Comparison of ENCODE assay signal across 19 mouse cellular contexts in genomic region chr2:168575834-168576233, GRCm38 (mm10). TPM values are rescaled to one million over a fixed set of nuclear protein-coding genes. Genes with fewer than 3 reads are reported as not detected.
DNase-seq lines count a peak whose midpoint lies in the region; ATAC-seq and TF ChIP-seq lines count a peak whose summit lies in the region.
"Had no signal": no experiment of that assay in that cellular context is flagged by ENCODE, and none has a peak within 500 bp of the region (broad histone marks: within the 10 kb centered on the region; RNA-seq: fewer than 3 reads in every experiment).

No protein-coding gene starts in this region.

- H3K9ac ChIP-seq in forebrain, embryonic 13.5 days, result 0 out of 2 replicates have a peak overlapping the region, but pooled peaks have one; percentile 8
- no peak overlapping the region for H3K9ac ChIP-seq in forebrain, embryonic 12.5 days
- H3K9ac ChIP-seq in midbrain, embryonic 15.5 days, result no peak overlapping the region
- no peak overlapping the region for H3K9ac ChIP-seq in midbrain, embryonic 13.5 days (replicated peaks)
- H3K9ac ChIP-seq in stomach, postnatal 0 days (ENCODE audit: low read length), result no peak overlapping the region
- H3K9ac ChIP-seq: hindbrain, embryonic 15.5 days; limb, embryonic 15.5 days had no signal

- H3K4me1 ChIP-seq in forebrain, embryonic 13.5 days, result peaks cover 26% of the 10 kb centered on the region
- peaks cover 18% of the 10 kb centered on the region for H3K4me1 ChIP-seq in forebrain, embryonic 12.5 days
- H3K4me1 ChIP-seq in midbrain, embryonic 15.5 days, result peaks cover 9% of the 10 kb centered on the region
- peaks cover 14% of the 10 kb centered on the region for H3K4me1 ChIP-seq in midbrain, embryonic 13.5 days (replicated peaks)
- H3K4me1 ChIP-seq in stomach, postnatal 0 days (replicated peaks; ENCODE audit: control insufficient read depth, insufficient read depth), result 0 out of 2 replicates have a peak, but pooled peaks cover 2% of the 10 kb centered on the region

- no peak overlapping the region for H3K4me2 ChIP-seq in forebrain, embryonic 13.5 days
- H3K4me2 ChIP-seq in forebrain, embryonic 12.5 days, result no peak overlapping the region
- H3K4me2 ChIP-seq in midbrain, embryonic 15.5 days, result no peak overlapping the region
- no peak overlapping the region for H3K4me2 ChIP-seq in midbrain, embryonic 13.5 days (replicated peaks)
- no peak overlapping the region for H3K4me2 ChIP-seq in stomach, postnatal 0 days (replicated peaks; ENCODE audit: low read depth)
- H3K4me2 ChIP-seq: hindbrain, embryonic 15.5 days; limb, embryonic 15.5 days had no signal

- H3K36me3 ChIP-seq in forebrain, embryonic 13.5 days (ENCODE audit: poor library complexity, severe bottlenecking), result no peaks in the 10 kb centered on the region
- H3K36me3 ChIP-seq in forebrain, embryonic 12.5 days (replicated peaks), result no peaks in the 10 kb centered on the region
- H3K36me3 ChIP-seq in midbrain, embryonic 15.5 days (replicated peaks), result no peaks in the 10 kb centered on the region
- H3K36me3 ChIP-seq in midbrain, embryonic 13.5 days, result no peaks in the 10 kb centered on the region
- H3K36me3 ChIP-seq in stomach, postnatal 0 days (ENCODE audit: control insufficient read depth, insufficient read depth, low read length), result no peaks in the 10 kb centered on the region
- H3K36me3 ChIP-seq: hindbrain, embryonic 15.5 days had no signal

- no peak for ATAC-seq in forebrain, embryonic 13.5 days
- ATAC-seq in forebrain, embryonic 12.5 days (ENCODE audit: low FRiP score), result no peak
- ATAC-seq in midbrain, embryonic 15.5 days (replicated peaks), result no peak
- ATAC-seq in midbrain, embryonic 13.5 days, result no peak
- peak; percentile 43 for ATAC-seq in stomach, postnatal 0 days (ENCODE audit: low FRiP score, low TSS enrichment)
- ATAC-seq: forebrain, embryonic 16.5 days had no signal

- WGBS in forebrain, embryonic 13.5 days, result 75% methylated on average over 5 of the region's 5 CpGs
- WGBS in forebrain, embryonic 12.5 days, result 76% methylated on average over 5 of the region's 5 CpGs
- WGBS in midbrain, embryonic 15.5 days, result 70% methylated on average over 5 of the region's 5 CpGs
- WGBS in midbrain, embryonic 13.5 days, result 80% methylated on average over 5 of the region's 5 CpGs
- 63% methylated on average over 5 of the region's 5 CpGs for WGBS in stomach, postnatal 0 days

- H3K4me3 ChIP-seq in forebrain, embryonic 13.5 days, result no peak overlapping the region
- H3K4me3 ChIP-seq in forebrain, embryonic 12.5 days (replicated peaks), result no peak overlapping the region
- H3K4me3 ChIP-seq in midbrain, embryonic 15.5 days, result no peak overlapping the region
- no peak overlapping the region for H3K4me3 ChIP-seq in midbrain, embryonic 13.5 days (replicated peaks)
- no peak overlapping the region for H3K4me3 ChIP-seq in stomach, postnatal 0 days (ENCODE audit: low read depth, low read length)
- H3K4me3 ChIP-seq: hindbrain, embryonic 15.5 days; limb, embryonic 15.5 days; myocyte had no signal

- H3K27ac ChIP-seq in forebrain, embryonic 13.5 days, result no peak overlapping the region
- H3K27ac ChIP-seq in forebrain, embryonic 12.5 days, result no peak overlapping the region
- 0 out of 2 replicates have a peak overlapping the region, but pooled peaks have one; percentile 30 for H3K27ac ChIP-seq in midbrain, embryonic 15.5 days
- H3K27ac ChIP-seq in midbrain, embryonic 13.5 days, result no peak overlapping the region
- 0 out of 2 replicates have a peak overlapping the region, but pooled peaks have one; percentile 49 for H3K27ac ChIP-seq in stomach, postnatal 0 days (replicated peaks)
- H3K27ac ChIP-seq: hindbrain, embryonic 15.5 days; limb, embryonic 15.5 days had no signal

- TF ChIP-seq CTCF in stomach, postnatal 0 days (IDR thresholded peaks at IDR 0.05; ENCODE audit: low read depth), result no peak

- peak; percentile 18 to 48 for DNase-seq in kidney, postnatal 25 days
- no peak for DNase-seq in stomach, postnatal 0 days (ENCODE audit: low spot score)
- no peak for DNase-seq in spleen, postnatal 36 days (ENCODE audit: low spot score in 2 of 2)
- DNase-seq in right cerebral cortex, postnatal 36 days (ENCODE audit: low spot score in 2 of 2), result no peak
- DNase-seq: adrenal gland, postnatal 25 days; cerebellum, adult 9-10 months; heart, postnatal 10 days; lung, adult 2 months; right cerebral cortex, postnatal 14 days; thymus, postnatal 14 days had no signal

- H3K27me3 ChIP-seq in forebrain, embryonic 13.5 days, result no peaks in the 10 kb centered on the region
- peaks cover 5% of the 10 kb centered on the region; the same call in 1 of the 2 replicates for H3K27me3 ChIP-seq in forebrain, embryonic 12.5 days
- H3K27me3 ChIP-seq in midbrain, embryonic 15.5 days (replicated peaks), result 0 out of 2 replicates have a peak, but pooled peaks cover 5% of the 10 kb centered on the region
- H3K27me3 ChIP-seq in midbrain, embryonic 13.5 days, result peaks cover 8% of the 10 kb centered on the region
- no peaks in the 10 kb centered on the region for H3K27me3 ChIP-seq in stomach, postnatal 0 days (ENCODE audit: control insufficient read depth, insufficient read depth, low read length)
- H3K27me3 ChIP-seq: CH12.LX; hindbrain, embryonic 15.5 days; limb, embryonic 15.5 days had no signal

- no peaks in the 10 kb centered on the region for H3K9me3 ChIP-seq in forebrain, embryonic 13.5 days (replicated peaks)
- H3K9me3 ChIP-seq in forebrain, embryonic 12.5 days, result no peaks in the 10 kb centered on the region
- H3K9me3 ChIP-seq in midbrain, embryonic 15.5 days, result no peaks in the 10 kb centered on the region
- no peaks in the 10 kb centered on the region for H3K9me3 ChIP-seq in midbrain, embryonic 13.5 days
- H3K9me3 ChIP-seq in stomach, postnatal 0 days (ENCODE audit: control insufficient read depth, low read length), result no peaks in the 10 kb centered on the region
- H3K9me3 ChIP-seq: hindbrain, embryonic 15.5 days; limb, embryonic 15.5 days had no signal

- TF ChIP-seq EP300 in stomach, postnatal 0 days (optimal IDR thresholded peaks at IDR 0.05), result no peak

RNA-seq across cellular contexts. Expression of gene Nfatc2, which starts 25.6 kb away (rescaled TPM):
- 1.5 and 1.7 TPM in 2 replicates for polyA plus RNA-seq in forebrain, embryonic 13.5 days (2015; fragmentation: Nextera tagmentation; extraction: Ambion mirVana)
- polyA plus RNA-seq in forebrain, embryonic 12.5 days (2016; fragmentation: Nextera tagmentation; extraction: Ambion mirVana), result 0.78 and 1.2 TPM in 2 replicates
- polyA plus RNA-seq in midbrain, embryonic 15.5 days (2015; fragmentation: Nextera tagmentation; extraction: Ambion mirVana), result 3.8 and 3.9 TPM in 2 replicates
- 1.7 TPM in 2 replicates for polyA plus RNA-seq in midbrain, embryonic 13.5 days (2015; fragmentation: Nextera tagmentation; extraction: Ambion mirVana)
- 2.0 and 2.2 TPM in 2 replicates for polyA plus RNA-seq in stomach, postnatal 0 days (2015; fragmentation: Nextera tagmentation; extraction: Ambion mirVana)

Comparison
In these comparisons a context has a peak if more than half of its experiments do, and no peak if none do; other contexts are left out.
1. H3K27ac ChIP-seq: peak in midbrain, embryonic 15.5 days (single experiment) and stomach, postnatal 0 days (single experiment); none in forebrain, embryonic 13.5 days (single experiment), forebrain, embryonic 12.5 days (single experiment) and midbrain, embryonic 13.5 days (single experiment).
2. DNase-seq: peak in kidney, postnatal 25 days (2 of 2); none in stomach, postnatal 0 days (single experiment), spleen, postnatal 36 days (0 of 2) and right cerebral cortex, postnatal 36 days (0 of 2).